Mouse (Mus musculus) c-Kit-negative CD71-positive TER-119-positive erythroid progenitor cells, embryonic 14.5 days (primary cell): ENCODE measurements around the gene Trpv5.

Experiments
- DNase-seq: peaks from one replicate; pipeline ENCODE4 v3.0.0-alpha.2; 2013; ENCODE audit warnings: low read depth, low spot score

The Trpv5 gene

DNA sequence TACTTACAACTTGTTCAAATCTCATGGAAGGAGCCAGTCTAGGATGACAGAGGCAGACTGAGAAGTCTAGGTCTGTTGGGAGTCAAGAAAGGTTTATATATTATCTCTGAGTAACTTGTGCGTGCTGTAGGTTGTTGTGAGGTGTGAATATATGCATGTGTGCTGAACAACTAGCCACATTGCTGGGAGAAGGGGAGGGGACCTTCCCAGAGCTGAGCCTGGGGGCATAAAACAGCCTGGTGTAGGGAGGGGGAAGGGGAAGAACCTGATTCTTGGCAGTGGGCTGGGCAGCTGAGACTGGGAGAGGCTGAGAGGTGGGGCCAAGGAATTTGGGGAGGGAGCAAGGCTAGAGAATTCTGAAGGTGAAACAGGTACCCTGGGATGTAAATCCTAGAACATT is at the start of gene Trpv5:
TSS of gene Trpv5 (minus strand) at position 101 of the 400 bp plus-strand sequence.
- no peak for DNase-seq

GRCm38 (mm10) chr6:41727989-41728609 is 47.5 kb upstream of the Trpv5 start:
- peak; percentile 47 for DNase-seq

- no peak for DNase-seq
These were observed 40.9 kb upstream of the Trpv5 start for GRCm38 (mm10) chr6:41721430-41721829.

GRCm38 (mm10) chr6:41710281-41710680 is 29.7 kb upstream of the Trpv5 start:
- DNase-seq: no peak

DNA sequence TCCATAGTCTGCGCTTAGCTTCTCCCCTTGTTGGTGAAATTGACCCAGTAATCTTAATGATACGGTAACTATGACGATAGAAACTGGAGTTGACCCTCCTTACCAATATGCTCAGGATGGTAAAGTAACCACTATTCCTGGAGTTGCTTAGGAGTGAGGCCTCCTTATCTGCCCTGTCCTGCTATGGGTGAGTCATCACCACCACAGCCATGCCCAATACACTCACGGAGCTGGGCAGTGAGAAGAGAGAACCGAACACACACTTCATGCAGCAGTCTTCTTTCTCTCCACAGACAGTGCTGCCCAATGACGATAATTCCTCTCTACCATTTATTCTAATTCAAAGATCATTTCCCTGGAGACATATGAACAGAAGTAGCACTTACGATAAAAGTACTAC is 25.7 kb upstream of the Trpv5 start:
- peak; percentile 81 for DNase-seq

DNA sequence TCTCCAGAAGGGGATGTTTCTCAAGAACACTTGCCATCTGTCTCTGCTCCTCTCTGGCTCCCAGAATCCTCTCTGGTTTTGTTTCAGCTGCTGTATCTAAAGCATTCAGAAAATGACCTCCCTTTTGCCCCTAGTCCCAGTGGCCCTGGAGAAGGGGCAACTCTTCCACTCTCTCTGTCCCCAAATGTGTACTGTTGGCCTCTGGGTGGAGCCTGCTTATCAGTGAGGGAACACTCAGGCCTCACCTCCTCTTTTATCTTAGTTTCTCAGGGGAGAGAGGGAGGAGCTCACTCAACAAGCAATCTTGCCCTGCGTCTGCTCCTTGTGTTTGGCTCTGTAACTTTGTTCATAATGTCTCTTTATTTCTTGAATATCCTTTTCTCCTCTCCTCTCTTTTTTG is 23.6 kb upstream of the Trpv5 start, which contains the start of gene Kel:
TSS of gene Kel (minus strand) at position 217 of the 400 bp plus-strand sequence.
- peak; percentile 90 for DNase-seq

GRCm38 (mm10) chr6:41702928-41703327 is 22.4 kb upstream of the Trpv5 start:
- peak; percentile 71 for DNase-seq

GRCm38 (mm10) chr6:41701245-41701644 is 20.7 kb upstream of the Trpv5 start:
- DNase-seq: no peak

DNA sequence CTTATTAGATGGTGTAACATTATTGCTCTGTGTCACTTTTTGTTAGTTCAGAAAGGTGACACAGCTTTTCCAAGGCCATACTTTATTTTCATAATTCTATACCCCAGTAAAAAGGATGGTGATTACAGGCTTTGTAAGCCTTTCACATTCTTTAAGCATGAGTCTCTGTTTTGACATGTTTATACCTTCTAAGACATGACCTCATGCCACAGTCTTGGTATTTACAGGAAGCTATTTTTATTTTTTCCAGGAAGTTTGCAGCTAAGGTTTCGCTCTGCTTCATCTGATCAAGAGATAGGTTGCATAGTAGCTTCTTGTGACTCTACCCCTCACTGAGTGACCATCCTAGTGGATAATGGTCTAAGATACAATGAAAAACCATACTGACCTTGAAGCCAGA is 13.8 kb upstream of the Trpv5 start:
- DNase-seq: no peak

- DNase-seq: no peak
These were observed 11.6 kb upstream of the Trpv5 start for GRCm38 (mm10) chr6:41692200-41692599.

DNA sequence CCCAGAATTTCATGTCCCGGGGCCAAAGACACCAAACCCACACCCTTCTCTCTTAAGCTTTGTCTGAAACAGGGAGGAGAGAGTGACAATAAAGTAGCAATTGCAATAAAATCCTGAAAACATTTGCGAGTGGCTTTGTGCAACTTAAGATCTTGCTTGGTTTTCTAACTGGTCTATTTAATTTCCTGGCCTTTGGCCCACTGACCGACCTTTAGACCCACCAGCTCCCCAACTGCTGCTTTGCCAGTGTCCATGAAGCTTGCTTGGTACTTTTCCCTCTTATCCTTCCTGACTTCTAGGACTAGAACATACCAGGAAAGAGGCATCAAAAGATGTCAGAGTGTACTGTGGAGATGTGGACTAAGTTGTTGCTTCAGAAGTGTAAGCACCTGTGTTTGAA is 5.0 kb upstream of the Trpv5 start:
- no peak for DNase-seq

DNA sequence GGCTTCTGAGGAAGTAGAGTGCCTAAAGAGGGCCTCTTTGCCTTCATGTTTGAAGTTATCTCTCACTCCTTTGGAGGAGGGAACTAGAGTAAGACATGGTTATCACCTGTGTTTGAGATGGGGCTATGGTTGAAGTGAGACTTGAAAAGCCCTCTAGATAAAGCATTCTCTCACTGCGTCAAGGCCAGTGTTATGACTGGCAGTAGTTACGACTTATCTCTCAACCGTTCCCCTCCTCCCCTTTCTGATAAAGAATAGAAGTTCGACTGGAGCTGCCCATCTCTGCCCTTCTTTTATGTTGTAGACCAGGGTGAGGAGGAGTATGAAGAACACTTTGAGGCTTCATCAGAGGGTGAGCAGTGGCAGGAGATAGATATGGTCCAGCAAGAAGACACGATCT is 4.3 kb upstream of the Trpv5 start:
- DNase-seq: no peak

- DNase-seq: no peak
These were observed 3.6 kb upstream of the Trpv5 start, which contains the start of gene Llcfc1 for GRCm38 (mm10) chr6:41684131-41684530. TSS of gene Llcfc1 (plus strand) at chr6:41684431.

DNA sequence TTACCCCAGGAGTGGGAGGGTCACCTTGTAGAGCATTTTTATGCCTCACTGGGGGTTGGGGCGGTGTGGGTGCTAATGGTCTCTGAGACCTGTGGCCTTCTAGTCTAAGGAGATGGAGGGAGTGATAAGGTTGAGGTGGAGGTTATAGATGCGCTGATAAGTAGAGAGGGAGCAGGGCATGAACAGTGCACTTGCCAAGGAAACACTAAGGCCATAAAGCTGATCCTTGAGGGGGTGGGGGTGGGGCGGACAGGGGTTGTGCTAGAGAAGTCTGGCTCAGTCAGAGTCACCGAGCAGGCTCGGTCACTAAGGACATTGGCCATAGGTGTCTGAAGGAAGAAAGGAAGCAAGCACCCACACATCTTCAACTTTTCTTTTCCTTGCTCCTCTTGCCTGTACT is 1.1 kb upstream of the Trpv5 start:
- no peak for DNase-seq

DNA sequence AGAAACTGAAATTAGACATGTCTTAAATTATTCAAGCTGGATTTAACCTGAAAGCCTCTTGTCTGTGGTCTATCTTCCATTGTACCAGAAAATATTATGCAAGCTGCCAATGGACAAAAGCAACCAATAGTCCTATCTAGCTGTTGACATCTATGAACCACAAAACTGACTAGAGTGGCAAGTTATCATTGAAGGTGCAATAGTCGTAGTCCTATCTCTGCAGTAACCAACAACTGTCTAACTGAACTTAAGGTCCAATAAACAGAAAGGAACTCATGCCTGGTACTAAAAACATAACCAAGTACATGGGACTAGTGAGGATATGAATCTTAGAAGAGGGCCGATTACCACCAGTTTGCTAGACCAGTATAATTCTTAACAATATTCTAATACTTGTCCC is 4.0 kb downstream of the Trpv5 start:
- no peak for DNase-seq

DNA sequence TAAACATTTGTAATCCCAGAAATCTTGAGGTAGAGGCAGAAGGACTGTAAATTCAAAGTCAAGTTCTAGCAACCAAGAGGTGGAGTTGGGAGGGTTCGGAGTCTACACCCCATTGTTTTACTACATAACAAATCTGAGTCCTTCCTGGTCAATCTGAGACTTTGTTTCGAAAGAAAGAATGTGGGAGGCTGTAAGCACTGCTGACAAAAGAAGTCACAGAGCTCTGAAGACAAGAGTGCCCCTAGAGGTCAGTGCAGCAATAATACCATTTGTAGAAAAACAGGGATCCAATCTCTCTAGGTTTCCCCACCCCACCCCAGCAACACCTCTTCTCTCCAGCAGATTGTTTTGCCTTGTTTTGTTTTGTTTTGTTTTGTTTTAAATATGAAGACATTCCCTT is 18.2 kb downstream of the Trpv5 start:
- no peak for DNase-seq

- DNase-seq: no peak
These were observed 22.1 kb downstream of the Trpv5 start for GRCm38 (mm10) chr6:41658487-41658886.

DNA sequence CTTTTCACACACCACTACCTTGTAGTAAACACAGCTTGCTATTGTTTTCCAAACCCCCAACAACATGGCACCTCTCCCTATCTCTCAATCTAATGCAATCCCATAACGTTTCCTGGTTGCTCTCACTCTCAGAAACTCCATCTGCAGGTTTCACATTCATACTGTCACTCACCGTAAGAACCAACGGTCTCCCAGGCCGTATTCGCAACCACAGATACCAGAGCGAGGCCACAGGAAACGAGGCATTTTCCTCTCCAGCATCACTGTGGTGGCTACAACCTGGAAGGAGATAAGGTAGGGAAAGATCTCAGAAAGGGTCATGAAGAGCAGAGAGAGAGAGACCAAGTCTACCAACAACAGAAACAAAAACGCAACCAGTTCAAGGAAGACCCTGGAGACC is 25.9 kb downstream of the Trpv5 start:
- no peak for DNase-seq

- no peak for DNase-seq
These were observed 27.4 kb downstream of the Trpv5 start for GRCm38 (mm10) chr6:41653173-41653572.

- no peak for DNase-seq
These were observed 33.9 kb downstream of the Trpv5 start for GRCm38 (mm10) chr6:41646672-41647071.

DNA sequence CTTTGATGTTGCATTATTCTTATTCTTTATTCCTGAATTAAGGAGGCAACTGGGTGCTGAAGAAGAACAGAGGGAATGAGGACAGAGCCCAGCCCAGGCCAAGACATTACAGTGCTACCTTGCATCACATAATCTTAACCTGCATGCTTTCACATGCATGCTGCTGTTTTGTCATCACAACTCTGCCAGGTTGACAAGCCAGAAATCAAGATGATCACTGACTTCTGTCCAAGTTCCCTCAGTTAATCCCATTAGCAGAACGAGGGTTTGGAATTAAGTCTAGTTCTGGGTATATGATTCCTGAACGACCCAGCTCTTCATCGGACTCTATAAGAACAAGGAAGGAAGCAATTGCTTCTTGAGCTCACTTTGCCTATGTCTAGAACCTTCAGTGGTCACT is 34.3 kb downstream of the Trpv5 start:
- DNase-seq: no peak

DNA sequence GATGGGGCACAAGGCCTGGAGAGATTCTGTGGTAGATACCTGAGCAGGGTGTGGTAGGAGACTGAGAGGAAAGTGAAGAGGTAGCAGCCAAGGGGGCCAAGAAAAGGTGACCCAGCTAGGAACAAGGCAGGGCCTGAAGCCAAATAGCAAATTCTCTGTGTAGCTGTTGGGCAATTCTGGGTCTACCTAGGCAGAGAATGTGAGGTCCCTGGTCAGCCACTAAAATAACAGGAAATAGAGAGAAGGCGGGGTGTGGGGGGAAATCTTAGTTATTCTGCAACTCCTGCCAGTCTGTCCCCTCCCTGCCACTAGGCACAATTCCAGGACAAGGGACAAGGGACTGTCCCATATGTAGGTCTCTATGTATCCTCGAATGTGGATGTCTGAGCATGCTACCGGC is 37.3 kb downstream of the Trpv5 start:
- DNase-seq: no peak

- DNase-seq: no peak
These were observed 37.8 kb downstream of the Trpv5 start for GRCm38 (mm10) chr6:41642765-41643164.
